Mouse (Mus musculus): ENCODE data around the gene Lrp6.

Gene Lrp6

GRCm38 (mm10) chr6:134430161-134430799, 136.5 kb downstream of the Lrp6 start:
- no peak for DNase-seq

- no peak for DNase-seq
These were observed 138.3 kb downstream of the Lrp6 start for GRCm38 (mm10) chr6:134428455-134428854.

- DNase-seq: no peak
These were observed 139.6 kb downstream of the Lrp6 start for GRCm38 (mm10) chr6:134427165-134427564.

GRCm38 (mm10) chr6:134425216-134425717, 141.5 kb downstream of the Lrp6 start:
- peak; percentile 67 to 68 for DNase-seq

GRCm38 (mm10) chr6:134421921-134422320, 144.8 kb downstream of the Lrp6 start:
- no peak for DNase-seq

DNA sequence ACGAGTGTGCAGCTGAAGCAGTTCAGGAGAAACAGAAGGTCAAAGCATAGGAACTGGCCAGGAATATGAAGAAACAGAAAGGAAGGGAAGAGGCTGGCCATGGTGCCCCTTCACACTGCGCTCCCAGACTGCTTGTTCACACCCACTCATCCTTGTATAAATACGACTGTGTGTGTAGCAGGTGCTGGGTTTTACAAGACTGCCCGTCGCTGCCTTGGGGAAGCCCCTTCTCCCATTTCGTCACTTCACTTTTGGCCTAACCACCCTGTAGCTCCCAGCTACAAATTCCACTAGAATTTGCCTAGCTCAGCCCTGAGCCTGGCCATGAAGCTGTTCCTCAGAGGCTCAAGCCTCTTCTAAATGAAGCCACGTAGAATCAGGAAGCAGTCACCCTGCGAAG, 146.4 kb downstream of the Lrp6 start:
- no peak for DNase-seq

DNA sequence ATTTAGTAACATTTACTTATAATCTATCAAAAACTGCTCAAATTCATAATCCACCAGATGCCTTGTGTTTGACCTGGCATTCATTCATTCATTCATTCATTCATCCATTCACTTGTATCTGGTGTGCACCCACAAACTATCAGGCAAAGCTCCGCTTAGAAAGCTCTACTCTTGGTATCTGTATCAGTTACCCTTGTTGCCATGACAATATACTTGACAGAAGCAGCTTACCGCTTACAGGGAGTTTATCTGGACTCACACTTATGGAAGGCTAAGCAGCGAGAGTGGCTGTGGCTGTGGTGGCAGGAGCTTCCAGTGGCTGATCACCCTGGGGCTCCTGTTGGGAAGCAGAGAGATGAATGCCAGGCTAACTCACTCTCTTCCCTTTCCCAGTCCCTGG, 148.9 kb downstream of the Lrp6 start:
- DNase-seq: no peak

DNA sequence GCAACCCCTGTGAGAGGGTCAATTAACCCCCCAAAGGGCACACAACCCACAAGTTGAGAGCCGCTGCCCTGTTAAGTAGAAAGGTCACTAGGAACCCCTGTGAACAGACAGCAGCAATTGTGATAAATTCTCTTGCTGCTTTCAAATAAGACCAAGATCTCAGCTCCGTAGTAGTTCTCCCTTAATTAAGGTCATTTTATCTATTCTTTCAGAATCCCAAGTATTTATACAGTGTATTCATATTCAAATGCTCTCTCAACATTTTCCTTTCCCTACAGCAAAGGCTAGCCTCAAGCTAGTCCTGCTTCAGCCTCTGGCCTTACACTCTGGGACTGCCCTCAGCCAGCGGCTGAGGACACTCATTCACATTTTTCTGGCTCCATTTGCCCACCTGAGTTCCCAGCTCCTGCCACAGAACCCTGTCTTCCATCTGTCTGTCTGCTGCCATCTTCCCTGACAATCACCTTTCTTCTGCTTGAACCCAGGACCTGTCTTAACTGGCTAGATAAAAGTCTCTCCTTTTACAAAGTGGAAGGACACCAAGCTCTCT, 150.1 kb downstream of the Lrp6 start:
- no peak for DNase-seq

DNA sequence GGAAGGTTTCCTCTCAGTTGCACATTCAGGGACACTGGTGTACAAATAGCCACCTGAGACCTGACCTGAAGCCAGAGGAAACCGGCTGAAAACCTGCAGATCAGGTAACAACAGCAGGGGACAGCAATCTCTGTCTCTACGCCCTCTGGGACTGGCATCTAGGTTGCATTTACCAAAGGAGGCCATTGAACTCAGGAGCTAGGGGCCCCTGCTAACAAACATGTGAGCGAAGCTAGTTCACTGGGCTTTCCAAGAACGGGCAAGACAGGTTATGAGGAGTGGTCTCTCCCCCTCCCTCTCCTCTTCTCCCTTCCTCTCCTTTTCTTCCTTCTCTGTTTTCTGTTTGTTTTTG, 152.3 kb downstream of the Lrp6 start:
- DNase-seq: no peak

GRCm38 (mm10) chr6:134413706-134414531, 152.8 kb downstream of the Lrp6 start:
- no peak for DNase-seq

GRCm38 (mm10) chr6:134407226-134407625, 159.5 kb downstream of the Lrp6 start:
- DNase-seq: no peak

- DNase-seq: no peak
These were observed 163.1 kb downstream of the Lrp6 start for GRCm38 (mm10) chr6:134403684-134404070.

DNA sequence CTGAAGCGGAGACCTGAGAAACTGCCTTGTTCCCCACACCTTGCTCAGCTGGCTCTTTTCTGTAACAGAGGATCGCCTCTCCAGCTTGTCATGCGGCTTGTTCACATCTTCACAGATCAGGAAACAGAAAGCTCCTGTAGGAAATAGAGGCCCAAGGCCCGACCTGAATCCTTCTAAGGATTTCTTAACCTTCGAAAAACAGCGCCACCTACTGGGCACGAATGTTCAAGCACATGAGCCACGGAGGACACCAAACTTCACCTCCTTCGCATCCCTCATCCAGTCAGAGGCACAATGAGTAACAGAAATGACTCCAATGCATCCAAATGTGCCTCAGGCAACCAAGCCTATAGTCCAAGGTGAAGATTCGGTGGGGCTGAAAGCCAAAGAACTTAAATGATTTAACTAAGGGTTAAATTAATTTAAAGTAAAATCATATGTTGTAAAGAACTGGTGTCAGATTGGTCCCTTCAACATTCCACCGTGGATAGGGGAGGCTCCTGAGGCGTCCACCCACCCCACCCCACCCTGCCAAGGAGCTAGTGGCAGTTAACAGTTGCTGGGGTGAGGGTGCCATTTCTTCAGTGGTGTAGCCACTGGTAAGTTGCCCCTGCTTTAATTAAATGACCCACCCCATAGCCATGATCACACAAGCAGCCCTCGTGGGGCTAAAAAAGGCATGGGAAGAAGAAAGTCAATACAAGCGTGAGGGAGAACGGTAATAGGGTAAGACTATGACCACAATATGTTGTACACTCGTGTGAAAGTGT, 163.7 kb downstream of the Lrp6 start:
- DNase-seq: peak in 1 of 2 experiments; percentile 13
